Mouse (Mus musculus): ENCODE data around the gene Lrrc8b. TPM values are rescaled to one million over a fixed set of nuclear protein-coding genes. Genes with fewer than 3 reads are reported as not detected.

Gene Lrrc8b
- polyA plus RNA-seq, 1 experiment from 2014 or later: 8.9 TPM

DNA sequence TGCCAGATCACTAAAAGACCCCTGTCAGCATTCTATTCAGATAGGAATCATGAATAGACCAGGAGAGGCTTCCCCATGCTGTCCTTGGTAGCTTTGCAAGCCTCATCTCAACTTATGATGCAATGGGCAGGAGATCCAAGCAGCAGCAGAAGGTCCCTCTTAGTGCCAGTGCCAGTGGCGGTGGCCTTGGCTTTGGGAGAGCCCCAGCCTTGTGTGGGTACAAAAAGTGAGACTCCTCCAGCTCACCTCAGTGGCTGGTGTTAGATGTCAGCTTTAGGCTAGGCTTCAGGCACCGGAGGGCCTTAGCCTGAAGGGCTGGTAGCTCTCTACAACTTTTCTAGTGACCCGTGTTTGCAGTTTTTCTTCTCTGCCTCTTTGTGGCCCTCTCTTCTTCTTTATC lies 85.6 kb downstream of the Lrrc8b start:
- H3K4me2 ChIP-seq: no peak overlapping the region
- H3K4me3 ChIP-seq: no peak overlapping the region
- peaks cover 12% of the 10 kb centered on the region for H3K27me3 ChIP-seq
- H3K36me3 ChIP-seq (ENCODE audit: poor library complexity, severe bottlenecking): no peaks in the 10 kb centered on the region
- H3K27ac ChIP-seq: 0 out of 2 replicates have a peak overlapping the region, but pooled peaks have one; percentile 12
- ATAC-seq: no peak
- no peaks in the 10 kb centered on the region for H3K9me3 ChIP-seq (replicated peaks)
- H3K4me1 ChIP-seq: peaks cover 33% of the 10 kb centered on the region
- H3K9ac ChIP-seq: no peak overlapping the region
- 79% methylated on average over 3 of the region's 3 CpGs for WGBS

DNA sequence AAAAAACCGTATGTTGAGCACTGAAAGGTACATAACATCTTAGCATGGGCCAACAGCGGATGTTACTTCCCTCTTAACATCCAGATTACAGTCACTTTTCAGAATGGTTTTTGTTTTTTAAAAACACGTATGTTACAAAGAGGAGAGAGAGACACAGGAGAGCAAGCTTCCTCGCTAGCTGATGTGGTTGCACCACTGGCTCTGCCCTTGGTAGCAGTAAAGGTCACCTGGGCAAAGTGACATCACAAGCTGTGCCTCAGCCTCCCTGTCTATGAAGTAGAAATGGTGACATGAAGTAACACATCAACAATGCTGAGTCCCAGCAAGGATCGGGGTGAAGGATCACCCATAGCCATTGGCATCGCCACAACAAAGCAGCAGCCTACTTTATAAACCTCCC lies 93.2 kb downstream of the Lrrc8b start:
- H3K36me3 ChIP-seq (ENCODE audit: poor library complexity, severe bottlenecking): no peaks in the 10 kb centered on the region
- no peak for ATAC-seq
- H3K27ac ChIP-seq: no peak overlapping the region
- no peaks in the 10 kb centered on the region for H3K9me3 ChIP-seq (replicated peaks)
- no peak overlapping the region for H3K4me2 ChIP-seq
- H3K9ac ChIP-seq: no peak overlapping the region
- no peak overlapping the region for H3K4me3 ChIP-seq
- H3K4me1 ChIP-seq: no peaks in the 10 kb centered on the region
- H3K27me3 ChIP-seq: no peaks in the 10 kb centered on the region
- 94% methylated on average over 6 of the region's 6 CpGs for WGBS

DNA sequence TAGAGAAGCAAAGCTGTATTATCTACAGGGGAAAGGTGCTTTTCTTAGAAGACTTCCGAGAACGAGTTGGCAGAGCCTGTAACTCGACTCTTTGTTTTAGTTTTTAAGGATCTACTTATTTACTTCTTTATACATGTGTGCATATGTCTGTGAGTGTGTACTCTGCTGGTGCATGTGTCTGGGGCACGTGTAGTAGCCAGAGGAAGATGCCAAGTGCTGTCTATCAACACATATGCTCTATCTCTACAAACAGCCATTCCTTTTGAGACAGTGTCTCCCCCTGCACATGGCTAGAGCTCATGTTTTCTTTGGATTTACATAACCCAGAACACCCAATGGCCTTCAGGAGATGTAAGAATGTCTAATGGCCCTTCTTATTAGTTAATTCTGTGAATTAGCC lies 96.7 kb downstream of the Lrrc8b start:
- no peaks in the 10 kb centered on the region for H3K9me3 ChIP-seq (replicated peaks)
- H3K9ac ChIP-seq: no peak overlapping the region
- no peak; the same call in 1 of the 2 replicates for ATAC-seq

DNA sequence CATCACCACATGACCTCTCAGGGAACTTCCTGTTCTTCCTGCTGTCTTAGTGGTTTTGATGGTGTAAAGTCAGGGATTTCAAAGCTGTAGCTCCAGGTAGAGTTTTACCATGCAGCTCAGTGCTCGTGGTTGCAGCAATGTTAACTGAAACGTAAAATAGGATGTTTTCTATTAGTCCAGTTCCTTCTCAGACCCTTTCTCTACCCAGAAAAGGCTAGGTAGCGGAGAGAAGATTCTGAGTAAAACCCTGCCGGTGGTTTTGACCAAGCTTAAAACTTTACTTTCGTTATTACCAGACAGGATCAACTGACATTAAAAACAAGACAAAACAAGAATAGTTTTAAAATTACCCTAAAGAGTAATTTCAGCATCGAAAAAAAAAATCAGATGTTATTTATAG lies 100.0 kb downstream of the Lrrc8b start:
- ATAC-seq: no peak
- 67% methylated on average over 6 of the region's 6 CpGs for WGBS
- no peaks in the 10 kb centered on the region for H3K36me3 ChIP-seq (ENCODE audit: poor library complexity, severe bottlenecking)

More for the DNA sequence above, 96.7 kb downstream of the Lrrc8b start:
- H3K4me2 ChIP-seq: no peak overlapping the region
- H3K4me3 ChIP-seq: no peak overlapping the region
- no peak overlapping the region for H3K27ac ChIP-seq
- H3K36me3 ChIP-seq (ENCODE audit: poor library complexity, severe bottlenecking): no peaks in the 10 kb centered on the region
- WGBS: 62% methylated on average over 4 of the region's 4 CpGs
- no peaks in the 10 kb centered on the region for H3K4me1 ChIP-seq
- 0 out of 2 replicates have a peak, but pooled peaks cover 2% of the 10 kb centered on the region for H3K27me3 ChIP-seq

GRCm38 (mm10) chr5:105516290-105516689 lies 100.7 kb downstream of the Lrrc8b start:
- Histone ChIP-seq H3K9ac (no peak overlapping the region), H3K4me2 (no peak overlapping the region), H3K27me3 (0 out of 2 replicates have a peak, but pooled peaks cover 2% of the 10 kb centered on the region), H3K4me3 (no peak overlapping the region), H3K9me3 (replicated peaks) (no peaks in the 10 kb centered on the region), H3K36me3 (ENCODE audit: poor library complexity, severe bottlenecking) (no peaks in the 10 kb centered on the region), H3K27ac (no peak overlapping the region), H3K4me1 (peaks cover 13% of the 10 kb centered on the region)
- no peak for ATAC-seq
- WGBS: 82% methylated on average over 3 of the region's 3 CpGs

More for the DNA sequence above, 100.0 kb downstream of the Lrrc8b start:
- Histone ChIP-seq H3K27ac (no peak overlapping the region), H3K4me3 (no peak overlapping the region), H3K4me1 (peaks cover 8% of the 10 kb centered on the region), H3K9me3 (replicated peaks) (no peaks in the 10 kb centered on the region), H3K9ac (no peak overlapping the region), H3K4me2 (no peak overlapping the region), H3K27me3 (0 out of 2 replicates have a peak, but pooled peaks cover 2% of the 10 kb centered on the region)

GRCm38 (mm10) chr5:105517992-105518625 lies 102.5 kb downstream of the Lrrc8b start:
- ATAC-seq: no peak
- Histone ChIP-seq H3K27ac (no peak overlapping the region), H3K4me3 (peak overlapping the region; percentile 71), H3K27me3 (0 out of 2 replicates have a peak, but pooled peaks cover 2% of the 10 kb centered on the region), H3K9me3 (replicated peaks) (no peaks in the 10 kb centered on the region), H3K4me2 (peak overlapping the region; percentile 86), H3K9ac (peak overlapping the region; percentile 86), H3K4me1 (peaks cover 13% of the 10 kb centered on the region), H3K36me3 (ENCODE audit: poor library complexity, severe bottlenecking) (no peaks in the 10 kb centered on the region)
- WGBS: 11% methylated on average over 7 of the region's 7 CpGs

GRCm38 (mm10) chr5:105518626-105519095 lies 103.1 kb downstream of the Lrrc8b start:
- WGBS: under 1% methylated on average over 16 of the region's 16 CpGs
- H3K9me3 ChIP-seq (replicated peaks): no peaks in the 10 kb centered on the region
- H3K36me3 ChIP-seq (ENCODE audit: poor library complexity, severe bottlenecking): no peaks in the 10 kb centered on the region
- peak overlapping the region; percentile 86 for H3K9ac ChIP-seq
- peak overlapping the region; percentile 71 for H3K4me3 ChIP-seq
- 0 out of 2 replicates have a peak, but pooled peaks cover 2% of the 10 kb centered on the region for H3K27me3 ChIP-seq
- peak overlapping the region; percentile 86 for H3K4me2 ChIP-seq
- peak overlapping the region; percentile 86 for H3K27ac ChIP-seq
- peak; percentile 33 for ATAC-seq
- H3K4me1 ChIP-seq: peaks cover 13% of the 10 kb centered on the region

- peak; percentile 97 for ATAC-seq
- Histone ChIP-seq H3K4me3 (peak within 1 kb of the TSS; percentile 71), H3K27ac (peak within 1 kb of the TSS; percentile 86), H3K9me3 (replicated peaks) (no peaks in the 10 kb centered on the region), H3K9ac (peak within 1 kb of the TSS; percentile 86), H3K4me2 (peak within 1 kb of the TSS; percentile 86), H3K27me3 (0 out of 2 replicates have a peak, but pooled peaks cover 2% of the 10 kb centered on the region), H3K4me1 (peaks cover 13% of the 10 kb centered on the region), H3K36me3 (ENCODE audit: poor library complexity, severe bottlenecking) (no peaks in the 10 kb centered on the region)
- WGBS: under 1% methylated on average over 77 of the region's 93 CpGs
These were observed 103.8 kb downstream of the Lrrc8b start, which contains the start of gene Lrrc8c for GRCm38 (mm10) chr5:105519096-105519975. TSS of gene Lrrc8c (plus strand) at chr5:105519388.

DNA sequence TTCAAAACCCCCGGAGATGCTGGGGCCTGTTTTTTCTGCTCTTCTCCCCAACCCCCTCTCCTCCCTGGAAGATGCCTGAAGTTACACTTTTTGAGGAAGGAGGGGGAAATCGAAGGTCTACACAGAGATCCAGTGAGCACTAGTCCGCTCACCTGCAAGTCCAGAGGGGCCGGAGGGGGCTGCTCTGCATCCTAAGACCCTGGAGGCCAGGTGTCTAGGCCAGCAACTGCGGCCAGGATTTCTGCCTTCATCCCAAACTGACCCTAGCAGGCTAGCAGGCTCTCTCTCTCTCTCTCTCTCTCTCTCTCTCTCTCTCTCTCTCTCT lies 104.4 kb downstream of the Lrrc8b start:
- Histone ChIP-seq H3K4me3 (peak overlapping the region; percentile 71), H3K9ac (peak overlapping the region; percentile 86), H3K36me3 (ENCODE audit: poor library complexity, severe bottlenecking) (no peaks in the 10 kb centered on the region), H3K9me3 (replicated peaks) (no peaks in the 10 kb centered on the region), H3K4me2 (peak overlapping the region; percentile 86), H3K27ac (no peak overlapping the region), H3K4me1 (peaks cover 13% of the 10 kb centered on the region), H3K27me3 (0 out of 2 replicates have a peak, but pooled peaks cover 2% of the 10 kb centered on the region)
- no peak for ATAC-seq
- 0% methylated on average over 5 of the region's 5 CpGs for WGBS

GRCm38 (mm10) chr5:105520442-105520965 lies 104.9 kb downstream of the Lrrc8b start:
- 0 out of 2 replicates have a peak overlapping the region, but pooled peaks have one; percentile 86 for H3K9ac ChIP-seq
- H3K4me2 ChIP-seq: peak overlapping the region; percentile 86
- H3K4me1 ChIP-seq: peaks cover 13% of the 10 kb centered on the region
- no peak for ATAC-seq
- H3K9me3 ChIP-seq (replicated peaks): no peaks in the 10 kb centered on the region
- H3K36me3 ChIP-seq (ENCODE audit: poor library complexity, severe bottlenecking): no peaks in the 10 kb centered on the region
- 47% methylated on average over 9 of the region's 9 CpGs for WGBS
- H3K27ac ChIP-seq: no peak overlapping the region
- 0 out of 2 replicates have a peak, but pooled peaks cover 2% of the 10 kb centered on the region for H3K27me3 ChIP-seq
- H3K4me3 ChIP-seq: peak overlapping the region; percentile 71

GRCm38 (mm10) chr5:105523452-105523851 lies 107.9 kb downstream of the Lrrc8b start:
- no peaks in the 10 kb centered on the region for H3K9me3 ChIP-seq (replicated peaks)
- peaks cover 13% of the 10 kb centered on the region for H3K4me1 ChIP-seq
- no peaks in the 10 kb centered on the region for H3K36me3 ChIP-seq (ENCODE audit: poor library complexity, severe bottlenecking)
- no peak for ATAC-seq
- no peak overlapping the region for H3K4me2 ChIP-seq
- H3K27ac ChIP-seq: no peak overlapping the region
- WGBS: 89% methylated on average over 3 of the region's 3 CpGs
- no peak overlapping the region for H3K4me3 ChIP-seq
- H3K27me3 ChIP-seq: no peaks in the 10 kb centered on the region
- no peak overlapping the region for H3K9ac ChIP-seq

DNA sequence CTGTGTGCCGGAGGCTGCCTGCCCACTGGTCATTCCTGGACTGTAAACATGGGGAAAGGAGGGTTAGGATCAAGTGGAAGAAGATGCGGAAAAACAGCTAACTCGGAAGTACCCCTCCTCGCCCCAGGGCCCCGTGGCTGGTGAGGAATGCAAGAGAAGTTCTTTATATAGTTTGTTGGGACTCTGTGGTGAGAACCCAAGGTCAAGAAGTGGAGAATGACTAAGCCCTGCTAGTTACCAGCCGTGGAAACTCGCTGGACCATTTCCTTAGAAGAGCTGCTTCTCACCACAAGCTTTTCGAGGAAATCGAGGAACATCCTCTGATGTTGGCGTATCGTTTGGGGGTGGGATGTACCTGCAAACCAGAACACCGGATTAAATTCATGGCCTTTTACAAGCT lies 109.4 kb downstream of the Lrrc8b start:
- no peaks in the 10 kb centered on the region for H3K36me3 ChIP-seq (ENCODE audit: poor library complexity, severe bottlenecking)
- no peaks in the 10 kb centered on the region for H3K27me3 ChIP-seq
- no peak overlapping the region for H3K4me3 ChIP-seq
- no peak for ATAC-seq
- 95% methylated on average over 12 of the region's 12 CpGs for WGBS
- no peaks in the 10 kb centered on the region for H3K9me3 ChIP-seq (replicated peaks)
- H3K9ac ChIP-seq: no peak overlapping the region
- H3K27ac ChIP-seq: no peak overlapping the region
- peaks cover 15% of the 10 kb centered on the region for H3K4me1 ChIP-seq
- H3K4me2 ChIP-seq: no peak overlapping the region

Measured in forebrain, embryonic 13.5 days (tissue).